Mouse (Mus musculus) G1E-ER4 (cell line): ENCODE measurements around the gene Slc39a5. TPM values are rescaled to one million over a fixed set of nuclear protein-coding genes. Genes with fewer than 3 reads are reported as not detected.

Experiments used
- GATA1 ChIP-seq: IDR thresholded peaks from one replicate; pipeline ENCODE4 v1.8.0; 2012; ENCODE audit warnings: low read length, inconsistent platforms
- polyA plus RNA-seq: library from polyadenylated mRNA; stranded (reverse); fragments of >175 nt; gene quantifications from 2 replicates; pipeline ENCODE4 v1.2.3, GENCODE M21; 2012

Gene Slc39a5
- not detected in 2 replicates for polyA plus RNA-seq

GRCm38 (mm10) chr10:128401056-128401455 lies at the start of gene Slc39a5:
Gene Slc39a5, minus strand, starts transcription at chr10:128401229.
- TF ChIP-seq GATA1, result no peak

- no peak for TF ChIP-seq GATA1
Observed at GRCm38 (mm10) chr10:128445407-128445806, 44.4 kb upstream of the Slc39a5 start.

- no peak for TF ChIP-seq GATA1
Observed at GRCm38 (mm10) chr10:128444354-128444753, 43.3 kb upstream of the Slc39a5 start.

GRCm38 (mm10) chr10:128442718-128443117 lies 41.7 kb upstream of the Slc39a5 start:
- TF ChIP-seq GATA1, result no peak

GRCm38 (mm10) chr10:128441324-128442119 lies 40.5 kb upstream of the Slc39a5 start:
- TF ChIP-seq GATA1, result no peak

- TF ChIP-seq GATA1, result no peak
Observed at GRCm38 (mm10) chr10:128440407-128440806, 39.4 kb upstream of the Slc39a5 start.

- TF ChIP-seq GATA1, result no peak
Observed at GRCm38 (mm10) chr10:128438675-128439279, 37.7 kb upstream of the Slc39a5 start.

GRCm38 (mm10) chr10:128436376-128436775 lies 35.3 kb upstream of the Slc39a5 start:
- TF ChIP-seq GATA1, result no peak

- TF ChIP-seq GATA1, result no peak
Observed at GRCm38 (mm10) chr10:128435873-128436272, 34.8 kb upstream of the Slc39a5 start.

- no peak for TF ChIP-seq GATA1
Observed at GRCm38 (mm10) chr10:128435186-128435823, 34.3 kb upstream of the Slc39a5 start.

GRCm38 (mm10) chr10:128434681-128435080 lies 33.7 kb upstream of the Slc39a5 start:
- no peak for TF ChIP-seq GATA1

- TF ChIP-seq GATA1, result no peak
Observed at GRCm38 (mm10) chr10:128433417-128433816, 32.4 kb upstream of the Slc39a5 start.

- no peak for TF ChIP-seq GATA1
Observed at GRCm38 (mm10) chr10:128429454-128429853, 28.4 kb upstream of the Slc39a5 start.

- TF ChIP-seq GATA1, result no peak
Observed at GRCm38 (mm10) chr10:128429052-128429451, 28.0 kb upstream of the Slc39a5 start.

GRCm38 (mm10) chr10:128425260-128425659 lies 24.2 kb upstream of the Slc39a5 start:
- no peak for TF ChIP-seq GATA1

GRCm38 (mm10) chr10:128424604-128425003 lies 23.6 kb upstream of the Slc39a5 start:
- TF ChIP-seq GATA1, result no peak
